Mouse (Mus musculus): ENCODE data around the gene Ephb1.

DNA sequence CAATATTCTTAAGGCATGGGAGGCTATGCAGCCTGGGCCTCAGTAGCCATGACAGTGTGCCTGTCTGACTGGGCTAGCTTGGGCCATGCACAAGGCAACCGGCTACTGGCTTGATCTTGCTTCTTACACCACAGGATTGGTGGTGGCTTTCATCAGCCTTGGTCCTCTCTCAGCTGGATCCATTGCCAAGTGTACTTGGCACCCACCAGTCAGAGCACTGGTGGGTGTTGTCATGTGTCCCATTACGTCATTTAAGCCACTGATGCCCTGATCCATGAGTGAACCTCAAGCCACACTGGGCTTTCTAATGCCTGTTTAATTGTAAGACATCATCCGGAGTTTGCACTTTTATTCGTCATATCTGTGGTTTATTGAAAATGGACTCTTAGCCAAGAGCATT is 215.3 kb downstream of the Ephb1 start:
- TF ChIP-seq CTCF (IDR thresholded peaks at IDR 0.05; ENCODE audit: low read depth) (no peak), EP300 (optimal IDR thresholded peaks at IDR 0.05) (no peak)
